Mouse (Mus musculus) hindbrain, embryonic 15.5 days (tissue): ENCODE results near the gene Sbf2. TPM values are rescaled to one million over a fixed set of nuclear protein-coding genes. Genes with fewer than 3 reads are reported as not detected.

ENCODE experiments used
- ATAC-seq: fragments of 200-750 bp; cut with Nextera tagmentation; 2 replicates; pipeline ENCODE4 v1.8.0; 2017; ENCODE audit warnings: low read depth, moderate number of reproducible peaks, moderate TSS enrichment; ENCODE audit not compliant: low FRiP score
- H3K27ac ChIP-seq: fragments of 300-500 bp; sonication (generic); replicated peaks from 2 replicates; pipeline ENCODE4 v1.5.1; 2015; ENCODE audit warnings: mild to moderate bottlenecking, inconsistent platforms
- H3K27me3 ChIP-seq: fragments of 300-500 bp; sonication (generic); 2 replicates; pipeline ENCODE4 v1.6.1; 2015; ENCODE audit warnings: control low read depth, inconsistent platforms
- H3K36me3 ChIP-seq: fragments of 300-500 bp; sonication (generic); 2 replicates; pipeline ENCODE4 v1.6.1; 2015; ENCODE audit warnings: control low read depth, inconsistent platforms
- H3K4me1 ChIP-seq: fragments of 300-500 bp; sonication (generic); replicated peaks from 2 replicates; pipeline ENCODE4 v1.6.1; 2015; ENCODE audit warnings: control low read depth, inconsistent platforms
- H3K4me2 ChIP-seq: fragments of 300-500 bp; sonication (generic); 2 replicates; pipeline ENCODE4 v1.6.1; 2015; ENCODE audit warnings: moderate library complexity, mild to moderate bottlenecking, inconsistent platforms
- H3K4me3 ChIP-seq: fragments of 300-500 bp; sonication (generic); 2 replicates; pipeline ENCODE4 v1.5.1; 2015; ENCODE audit warnings: mild to moderate bottlenecking, inconsistent platforms
- H3K9ac ChIP-seq: fragments of 300-500 bp; sonication (generic); 2 replicates; pipeline ENCODE4 v1.6.1; 2015; ENCODE audit warnings: inconsistent platforms
- H3K9me3 ChIP-seq: fragments of 300-500 bp; sonication (generic); 2 replicates; pipeline ENCODE4 v1.6.1; 2016; ENCODE audit warnings: control low read depth, inconsistent platforms
- WGBS: fragments of 180-500 bp; shearing (Covaris S2); methylation state at CpG from one replicate; pipeline ENCODE4 v1.1.7; 2015; 5-methylcytosine and 5-hydroxymethylcytosine counted together
- polyA plus RNA-seq: library from polyadenylated mRNA; unstranded; fragments of >200 nt; fragmentation: Nextera tagmentation; extraction: Ambion mirVana; gene quantifications from 2 replicates; pipeline ENCODE4 v1.2.1, GENCODE M21; 2015

The Sbf2 gene
- polyA plus RNA-seq, 1 experiment from 2014 or later: 55.1 TPM

- peak within 1 kb of the TSS; percentile 39; the same call in 1 of the 2 replicates for H3K9ac ChIP-seq
- peak within 1 kb of the TSS; percentile 84 for H3K4me2 ChIP-seq
- no peak within 1 kb of the TSS for H3K27ac ChIP-seq
- no peaks in the 10 kb centered on the region for H3K9me3 ChIP-seq
- no peaks in the 10 kb centered on the region for H3K36me3 ChIP-seq
- peaks cover 53% of the 10 kb centered on the region for H3K27me3 ChIP-seq
- peaks cover 46% of the 10 kb centered on the region for H3K4me1 ChIP-seq
- ATAC-seq: no peak
- peak within 1 kb of the TSS; percentile 42 for H3K4me3 ChIP-seq
- WGBS: under 1% methylated on average over 30 of the region's 30 CpGs
Measured at GRCm38 (mm10) chr7:110627486-110628272, 13.0 kb upstream of the Sbf2 start, which contains the start of gene Adm. TSS of gene Adm (plus strand) at chr7:110627661.

- Histone ChIP-seq H3K4me1 (peaks cover 46% of the 10 kb centered on the region), H3K4me3 (peak overlapping the region; percentile 42), H3K27ac (no peak overlapping the region), H3K9ac (no peak overlapping the region), H3K4me2 (peak overlapping the region; percentile 84), H3K36me3 (no peaks in the 10 kb centered on the region), H3K27me3 (peaks cover 53% of the 10 kb centered on the region), H3K9me3 (no peaks in the 10 kb centered on the region)
- no peak for ATAC-seq
- 2% methylated on average over 12 of the region's 12 CpGs for whole genome bisulfite sequencing
Measured at GRCm38 (mm10) chr7:110627099-110627482, 12.4 kb upstream of the Sbf2 start.

GRCm38 (mm10) chr7:110626186-110627098 lies 11.7 kb upstream of the Sbf2 start:
- H3K4me3 ChIP-seq: no peak overlapping the region
- 6% methylated on average over 28 of the region's 28 CpGs for WGBS
- H3K9me3 ChIP-seq: no peaks in the 10 kb centered on the region

GRCm38 (mm10) chr7:110625489-110625888 lies 10.8 kb upstream of the Sbf2 start:
- Histone ChIP-seq H3K4me2 (no peak overlapping the region), H3K9me3 (no peaks in the 10 kb centered on the region), H3K36me3 (no peaks in the 10 kb centered on the region), H3K9ac (no peak overlapping the region), H3K27me3 (peaks cover 42% of the 10 kb centered on the region), H3K27ac (no peak overlapping the region), H3K4me1 (peaks cover 45% of the 10 kb centered on the region), H3K4me3 (no peak overlapping the region)
- 66% methylated on average over 10 of the region's 10 CpGs for WGBS
- ATAC-seq: no peak

More at GRCm38 (mm10) chr7:110626186-110627098, 11.7 kb upstream of the Sbf2 start:
- H3K4me2 ChIP-seq: peak overlapping the region; percentile 84
- H3K4me1 ChIP-seq: peaks cover 46% of the 10 kb centered on the region
- ATAC-seq: no peak
- peaks cover 51% of the 10 kb centered on the region for H3K27me3 ChIP-seq
- H3K36me3 ChIP-seq: no peaks in the 10 kb centered on the region
- no peak overlapping the region for H3K27ac ChIP-seq
- H3K9ac ChIP-seq: no peak overlapping the region

GRCm38 (mm10) chr7:110624961-110625360 lies 10.2 kb upstream of the Sbf2 start:
- H3K27ac ChIP-seq: no peak overlapping the region
- H3K27me3 ChIP-seq: peaks cover 39% of the 10 kb centered on the region
- 82% methylated on average over 13 of the region's 13 CpGs for WGBS
- H3K4me2 ChIP-seq: no peak overlapping the region
- ATAC-seq: no peak
- H3K36me3 ChIP-seq: no peaks in the 10 kb centered on the region
- H3K9ac ChIP-seq: no peak overlapping the region
- H3K4me3 ChIP-seq: no peak overlapping the region
- H3K4me1 ChIP-seq: peaks cover 40% of the 10 kb centered on the region
- H3K9me3 ChIP-seq: no peaks in the 10 kb centered on the region

- H3K27me3 ChIP-seq: peaks cover 33% of the 10 kb centered on the region
- no peaks in the 10 kb centered on the region for H3K9me3 ChIP-seq
- no peak overlapping the region for H3K9ac ChIP-seq
- H3K4me1 ChIP-seq: peaks cover 33% of the 10 kb centered on the region
- no peak overlapping the region for H3K4me3 ChIP-seq
- H3K36me3 ChIP-seq: no peaks in the 10 kb centered on the region
- H3K27ac ChIP-seq: no peak overlapping the region
- H3K4me2 ChIP-seq: no peak overlapping the region
- WGBS: 53% methylated on average over 2 of the region's 2 CpGs
- ATAC-seq: no peak
Measured at GRCm38 (mm10) chr7:110624067-110624466, 9.3 kb upstream of the Sbf2 start.

GRCm38 (mm10) chr7:110619086-110619611 lies 4.4 kb upstream of the Sbf2 start:
- H3K4me1 ChIP-seq: peaks cover 8% of the 10 kb centered on the region
- peaks cover 7% of the 10 kb centered on the region; the same call in 1 of the 2 replicates for H3K27me3 ChIP-seq
- no peak overlapping the region for H3K9ac ChIP-seq
- no peak overlapping the region for H3K27ac ChIP-seq
- no peak overlapping the region for H3K4me2 ChIP-seq
- H3K36me3 ChIP-seq: no peaks in the 10 kb centered on the region
- WGBS: 61% methylated on average over 9 of the region's 9 CpGs
- no peaks in the 10 kb centered on the region for H3K9me3 ChIP-seq
- no peak overlapping the region for H3K4me3 ChIP-seq
- ATAC-seq: no peak

- no peak for ATAC-seq
- H3K4me1 ChIP-seq: peaks cover 26% of the 10 kb centered on the region
- H3K4me2 ChIP-seq: peak overlapping the region; percentile 91
- no peak overlapping the region for H3K9ac ChIP-seq
- H3K27me3 ChIP-seq: peaks cover 7% of the 10 kb centered on the region; the same call in 1 of the 2 replicates
- H3K4me3 ChIP-seq: 0 out of 2 replicates have a peak overlapping the region, but pooled peaks have one; percentile 1
- 13% methylated on average over 11 of the region's 11 CpGs for WGBS
- no peaks in the 10 kb centered on the region for H3K36me3 ChIP-seq
- no peak overlapping the region for H3K27ac ChIP-seq
- no peaks in the 10 kb centered on the region for H3K9me3 ChIP-seq
Measured at GRCm38 (mm10) chr7:110615792-110616191, 1.1 kb upstream of the Sbf2 start.

- peak overlapping the region; percentile 91 for H3K4me2 ChIP-seq
- peaks cover 26% of the 10 kb centered on the region for H3K4me1 ChIP-seq
- WGBS: under 1% methylated on average over 20 of the region's 20 CpGs
- H3K27ac ChIP-seq: peak overlapping the region; percentile 98
- H3K27me3 ChIP-seq: peaks cover 7% of the 10 kb centered on the region; the same call in 1 of the 2 replicates
- H3K36me3 ChIP-seq: no peaks in the 10 kb centered on the region
- peak overlapping the region; percentile 93 for H3K9ac ChIP-seq
- ATAC-seq: 0 out of 2 replicates have a peak, but pooled peaks have one; percentile 20
- no peaks in the 10 kb centered on the region for H3K9me3 ChIP-seq
- H3K4me3 ChIP-seq: peak overlapping the region; percentile 94
Measured at GRCm38 (mm10) chr7:110615151-110615631, 469 bp upstream of the Sbf2 start.

GRCm38 (mm10) chr7:110613381-110614132 lies 1.2 kb downstream of the Sbf2 start:
- no peak for ATAC-seq
- peaks cover 26% of the 10 kb centered on the region for H3K4me1 ChIP-seq
- H3K27ac ChIP-seq: peak overlapping the region; percentile 98
- H3K4me3 ChIP-seq: peak overlapping the region; percentile 94
- H3K27me3 ChIP-seq: peaks cover 7% of the 10 kb centered on the region; the same call in 1 of the 2 replicates
- no peaks in the 10 kb centered on the region for H3K36me3 ChIP-seq
- peak overlapping the region; percentile 91 for H3K4me2 ChIP-seq
- 3% methylated on average over 17 of the region's 17 CpGs for WGBS
- H3K9me3 ChIP-seq: no peaks in the 10 kb centered on the region
- H3K9ac ChIP-seq: peak overlapping the region; percentile 93

- Histone ChIP-seq H3K36me3 (no peaks in the 10 kb centered on the region), H3K4me1 (peaks cover under 1% of the 10 kb centered on the region), H3K4me3 (no peak overlapping the region), H3K9me3 (no peaks in the 10 kb centered on the region), H3K9ac (no peak overlapping the region), H3K27me3 (no peaks in the 10 kb centered on the region), H3K4me2 (no peak overlapping the region), H3K27ac (no peak overlapping the region)
- 100% methylated on average over 1 of the region's 1 CpGs for WGBS
- no peak for ATAC-seq
Measured at GRCm38 (mm10) chr7:110606906-110607305, 7.8 kb downstream of the Sbf2 start.
